Mouse (Mus musculus) urinary bladder, postnatal 4 days (tissue): ENCODE measurements around the gene Mrps7.
"Not testable (repeated sequence)": the region's sequence is repeated elsewhere in the genome, so short reads cannot be mapped to it uniquely, and the experiment has no call there.

Source experiments
- DNase-seq, 2 experiments: peaks; one replicate each; pipeline ENCODE4 v3.0.0; 2021 to 2022; ENCODE audit warnings: low spot score in 2 of 2

Gene Mrps7

GRCm38 (mm10) chr11:115628465-115629101, 24.9 kb downstream of the Mrps7 start:
- no peak for DNase-seq

- no peak for DNase-seq
Measured at GRCm38 (mm10) chr11:115629734-115630531, 26.2 kb downstream of the Mrps7 start.

GRCm38 (mm10) chr11:115630532-115631504, 27.1 kb downstream of the Mrps7 start:
- no peak for DNase-seq

- DNase-seq = no peak
Measured at GRCm38 (mm10) chr11:115631505-115631890, 27.8 kb downstream of the Mrps7 start.

- DNase-seq = no peak
Measured at GRCm38 (mm10) chr11:115632247-115632646, 28.5 kb downstream of the Mrps7 start.

- DNase-seq = no peak
Measured at GRCm38 (mm10) chr11:115632862-115633261, 29.1 kb downstream of the Mrps7 start.

GRCm38 (mm10) chr11:115634109-115634508, 30.4 kb downstream of the Mrps7 start:
- no peak for DNase-seq

- no peak for DNase-seq
Measured at GRCm38 (mm10) chr11:115635041-115635440, 31.3 kb downstream of the Mrps7 start.

- DNase-seq = no peak
Measured at GRCm38 (mm10) chr11:115635484-115635883, 31.8 kb downstream of the Mrps7 start.

- no peak for DNase-seq
Measured at GRCm38 (mm10) chr11:115636960-115637359, 33.2 kb downstream of the Mrps7 start.

GRCm38 (mm10) chr11:115638498-115639409, 35.0 kb downstream of the Mrps7 start:
- no peak for DNase-seq

- DNase-seq = no peak
Measured at GRCm38 (mm10) chr11:115639540-115639939, 35.8 kb downstream of the Mrps7 start.

GRCm38 (mm10) chr11:115640311-115640828, 36.6 kb downstream of the Mrps7 start:
- no peak for DNase-seq

GRCm38 (mm10) chr11:115640978-115641663, 37.4 kb downstream of the Mrps7 start:
- no peak for DNase-seq

- no peak for DNase-seq
Measured at GRCm38 (mm10) chr11:115641664-115642036, 37.9 kb downstream of the Mrps7 start.

GRCm38 (mm10) chr11:115642705-115643104, 39.0 kb downstream of the Mrps7 start:
- no peak for DNase-seq

- no peak for DNase-seq
Measured at GRCm38 (mm10) chr11:115643265-115643664, 39.5 kb downstream of the Mrps7 start.

GRCm38 (mm10) chr11:115644308-115644707, 40.6 kb downstream of the Mrps7 start:
- DNase-seq = no peak

GRCm38 (mm10) chr11:115645498-115645897, 41.8 kb downstream of the Mrps7 start:
- DNase-seq = not testable (repeated sequence)

- no peak for DNase-seq
Measured at GRCm38 (mm10) chr11:115646439-115646838, 42.7 kb downstream of the Mrps7 start.
